Mouse (Mus musculus): Measurements from ENCODE around the gene Plod3.

DNA sequence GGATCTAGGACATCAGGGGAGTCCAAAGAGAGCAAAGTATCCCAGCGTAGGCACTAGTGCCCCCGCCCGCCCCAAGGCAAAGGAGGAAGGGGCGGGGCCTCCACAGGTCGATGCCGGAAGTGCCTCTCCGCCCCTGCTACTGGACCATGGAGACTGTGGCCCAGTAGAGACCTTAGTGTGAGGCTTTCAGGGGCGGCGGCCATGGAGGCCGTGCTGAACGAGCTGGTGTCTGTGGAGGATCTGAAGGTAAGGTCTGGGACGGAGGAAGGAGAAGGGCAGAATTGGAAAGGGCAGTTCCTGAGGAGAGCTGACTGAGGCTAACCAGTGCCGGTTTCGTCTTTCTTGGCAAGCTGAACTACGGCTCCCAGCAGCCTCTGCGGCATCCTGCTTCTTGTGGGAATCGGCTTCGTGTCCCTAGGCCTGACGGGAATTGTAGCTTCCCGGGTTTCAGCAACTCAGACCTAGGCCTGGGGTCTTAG is 24.8 kb upstream of the Plod3 start:
- no peak for TF ChIP-seq CTCF (IDR thresholded peaks at IDR 0.05; ENCODE audit: control insufficient read depth, insufficient read depth, insufficient replicate concordance, low read depth, low read length)
- peak; percentile 75 for TF ChIP-seq POLR2A (IDR thresholded peaks at IDR 0.05; ENCODE audit: control insufficient read depth, low read depth, low read length)
